Mouse (Mus musculus) lung, adult 18-20 months (tissue): Measurements from ENCODE around the gene Nek5.

ENCODE experiments used
- DNase-seq, 2 experiments: peaks; one replicate each; pipeline ENCODE4 v3.0.0; 2022; ENCODE audit warnings: mixed read lengths in 2 of 2

Gene Nek5

GRCm38 (mm10) chr8:22079313-22080007 lies 45.4 kb downstream of the Nek5 start:
- no peak for DNase-seq

- no peak for DNase-seq
Measured at GRCm38 (mm10) chr8:22061126-22061525, 63.7 kb downstream of the Nek5 start.

GRCm38 (mm10) chr8:22060446-22060889 lies 64.4 kb downstream of the Nek5 start, which contains the start of gene Alg11:
Gene Alg11, plus strand, starts transcription at chr8:22060721.
- peak; percentile 97 to 98 for DNase-seq

GRCm38 (mm10) chr8:22059821-22060445 lies 64.9 kb downstream of the Nek5 start, which contains the start of gene Atp7b:
Gene Atp7b, minus strand, starts transcription at chr8:22060305.
- peak in 1 of 2 experiments; percentile 35 for DNase-seq

- no peak for DNase-seq
Measured at GRCm38 (mm10) chr8:22059153-22059738, 65.6 kb downstream of the Nek5 start.

GRCm38 (mm10) chr8:22058368-22058767 lies 66.5 kb downstream of the Nek5 start:
- no peak for DNase-seq

GRCm38 (mm10) chr8:22056850-22057249 lies 68.0 kb downstream of the Nek5 start:
- no peak for DNase-seq

GRCm38 (mm10) chr8:22055492-22055877 lies 69.4 kb downstream of the Nek5 start:
- no peak for DNase-seq

GRCm38 (mm10) chr8:22054674-22055491 lies 70.0 kb downstream of the Nek5 start:
- peak; percentile 15 to 57 for DNase-seq

- peak; percentile 63 to 77 for DNase-seq
Measured at GRCm38 (mm10) chr8:22047699-22048464, 77.0 kb downstream of the Nek5 start.

GRCm38 (mm10) chr8:22043706-22044105 lies 81.1 kb downstream of the Nek5 start:
- DNase-seq: no peak

- no peak for DNase-seq
Measured at GRCm38 (mm10) chr8:22042515-22042914, 82.3 kb downstream of the Nek5 start.

- DNase-seq: no peak
Measured at GRCm38 (mm10) chr8:22040153-22040509, 84.7 kb downstream of the Nek5 start.

GRCm38 (mm10) chr8:22039468-22040152 lies 85.2 kb downstream of the Nek5 start:
- DNase-seq: peak; percentile 63 to 79

GRCm38 (mm10) chr8:22037022-22037421 lies 87.8 kb downstream of the Nek5 start:
- peak; percentile 81 to 89 for DNase-seq

GRCm38 (mm10) chr8:22036137-22036536 lies 88.7 kb downstream of the Nek5 start:
- DNase-seq: no peak

- peak; percentile 56 to 77 for DNase-seq
Measured at GRCm38 (mm10) chr8:22030990-22031389, 93.9 kb downstream of the Nek5 start.

GRCm38 (mm10) chr8:22028973-22029372 lies 95.9 kb downstream of the Nek5 start:
- no peak for DNase-seq

- DNase-seq: peak; percentile 61 to 77
Measured at GRCm38 (mm10) chr8:22025241-22025640, 99.6 kb downstream of the Nek5 start.
